Mouse (Mus musculus) monocyte, adult 5-6 weeks (primary cell): ENCODE measurements around the gene Olfr694. TPM values are rescaled to one million over a fixed set of nuclear protein-coding genes. Genes with fewer than 3 reads are reported as not detected.

Source experiments
- total RNA-seq: library from RNA; stranded (forward); fragments of 200-1000, 200-491, 200-594 nt; gene quantifications from 3 replicates; pipeline ENCODE4 v1.2.3, GENCODE M21; 2017

Gene Olfr694
- total RNA-seq, 1 experiment from 2014 or later = not detected

Other genes starting within 250 kb of the Olfr694 start
- gene Olfr693, start 11.2 kb downstream of the Olfr694 start, total RNA-seq = not detected in 3 replicates
- not detected in 3 replicates for gene Olfr695, start 24.6 kb upstream of the Olfr694 start, total RNA-seq
- gene Olfr697, start 50.6 kb upstream of the Olfr694 start, total RNA-seq = not detected in 3 replicates
- gene Olfr698, start 63.6 kb upstream of the Olfr694 start, total RNA-seq = not detected in 3 replicates
- not detected in 3 replicates for gene Olfr699, start 101.4 kb upstream of the Olfr694 start, total RNA-seq
- not detected in 3 replicates for gene Olfr700, start 117.0 kb upstream of the Olfr694 start, total RNA-seq
- gene Olfr701, start 122.3 kb upstream of the Olfr694 start, total RNA-seq = not detected in 3 replicates
- not detected in 3 replicates for gene Olfr702, start 142.1 kb upstream of the Olfr694 start, total RNA-seq
- gene Olfr703, start 151.5 kb upstream of the Olfr694 start, total RNA-seq = not detected in 3 replicates
- not detected in 3 replicates for gene Olfr704, start 171.4 kb upstream of the Olfr694 start, total RNA-seq
- not detected in 3 replicates for gene Olfr705, start 185.1 kb upstream of the Olfr694 start, total RNA-seq
- not detected in 3 replicates for gene Olfr706, start 196.3 kb upstream of the Olfr694 start, total RNA-seq
- not detected in 3 replicates for gene Olfr707, start 209.4 kb upstream of the Olfr694 start, total RNA-seq
- gene Olfr1532-ps1, start 216.2 kb upstream of the Olfr694 start, total RNA-seq = not detected in 3 replicates
- gene Olfr709-ps1, start 240.4 kb upstream of the Olfr694 start, total RNA-seq = not detected in 3 replicates